Mouse (Mus musculus): Measurements from ENCODE around the gene Apol7e.
A peak's percentile ranks its signal among the peaks of the same experiment; 100 is the strongest.
"Not testable (repeated sequence)": the region's sequence is repeated elsewhere in the genome, so short reads cannot be mapped to it uniquely, and the experiment has no call there.

Apol7e gene

DNA sequence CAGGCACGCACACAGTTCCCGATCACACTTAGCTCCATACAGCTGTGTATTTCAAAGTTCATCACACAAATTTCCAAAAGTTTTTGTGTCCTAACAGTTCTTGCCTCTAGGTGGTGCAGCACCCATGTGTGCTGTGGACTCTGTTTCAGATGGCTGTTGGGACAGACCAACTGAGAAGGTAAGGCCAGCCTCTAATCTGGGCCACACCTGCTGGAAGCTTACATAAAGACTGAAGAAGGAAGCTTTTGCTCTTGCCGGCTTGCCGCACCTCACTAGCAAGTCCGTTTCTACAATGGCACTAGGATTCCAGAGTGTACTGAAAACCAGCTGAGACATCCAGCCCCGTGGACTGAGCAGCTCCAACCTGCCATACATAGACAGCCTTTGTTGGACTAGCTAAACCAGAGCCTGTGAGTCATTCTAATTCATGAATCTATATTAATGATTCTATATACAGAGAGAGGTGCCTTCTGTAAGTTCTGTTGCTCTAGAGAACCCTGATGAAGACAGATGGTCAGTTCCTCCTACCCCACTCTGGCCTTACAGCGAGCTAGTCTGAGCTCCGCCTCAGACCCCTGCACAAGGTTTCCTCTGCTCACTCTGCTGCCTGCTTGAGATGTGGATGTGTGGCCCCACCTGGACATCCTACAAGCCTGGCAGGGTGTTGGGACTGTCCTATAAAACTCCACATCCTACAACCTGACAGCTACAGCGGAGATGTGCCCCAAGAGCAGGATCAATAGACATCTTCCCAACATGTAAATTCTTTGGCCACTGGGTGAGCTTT lies 42.0 kb downstream of the Apol7e start:
- DNase-seq (ENCODE audit: low read depth): peak; percentile 62

DNA sequence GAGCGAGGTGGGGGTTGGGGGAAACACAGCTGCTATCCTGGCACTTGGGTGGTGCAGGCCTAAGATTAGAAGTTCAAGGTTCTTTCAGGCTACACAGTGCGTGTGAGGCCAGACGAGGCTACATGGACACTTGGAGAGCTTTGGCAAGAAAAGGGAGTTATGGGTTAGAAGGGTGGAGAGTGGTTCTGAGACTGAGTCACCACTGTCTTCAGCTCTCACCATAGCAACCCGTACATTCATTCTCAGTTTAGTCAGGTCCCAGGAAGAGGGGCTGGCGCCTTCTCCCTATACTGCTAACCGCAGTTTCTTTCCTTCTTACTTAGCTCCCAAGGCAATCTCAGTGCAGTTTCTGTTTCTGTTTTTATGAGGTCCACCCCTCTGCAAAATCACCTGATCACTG lies 42.9 kb downstream of the Apol7e start:
- not testable (repeated sequence) for DNase-seq (ENCODE audit: low read depth)

- DNase-seq (ENCODE audit: low read depth): no peak
These were observed 46.0 kb downstream of the Apol7e start for GRCm38 (mm10) chr15:77744632-77745031.

DNA sequence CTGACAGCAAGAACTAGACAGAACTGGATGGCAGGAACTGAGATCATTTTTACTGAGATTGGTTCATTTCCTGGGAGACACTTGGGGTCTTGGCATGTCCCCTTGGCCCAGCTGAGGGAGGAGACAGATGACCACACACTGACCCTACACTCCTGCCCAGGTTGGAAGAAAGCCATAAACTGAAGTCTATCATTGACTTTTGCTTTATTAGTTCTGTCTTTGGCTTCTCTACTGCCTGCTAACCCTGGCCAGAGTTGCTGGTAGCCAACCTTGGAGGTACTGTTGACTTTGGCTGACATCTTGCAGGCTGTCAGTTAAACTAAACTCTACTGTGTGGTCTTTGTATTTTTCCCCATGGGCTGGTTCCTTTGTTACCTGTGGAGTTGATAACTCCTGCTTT lies 46.4 kb downstream of the Apol7e start:
- DNase-seq (ENCODE audit: low read depth): no peak

GRCm38 (mm10) chr15:77746326-77746725 lies 47.7 kb downstream of the Apol7e start:
- no peak for DNase-seq (ENCODE audit: low read depth)

GRCm38 (mm10) chr15:77748414-77748813 lies 49.8 kb downstream of the Apol7e start:
- no peak for DNase-seq (ENCODE audit: low read depth)

DNA sequence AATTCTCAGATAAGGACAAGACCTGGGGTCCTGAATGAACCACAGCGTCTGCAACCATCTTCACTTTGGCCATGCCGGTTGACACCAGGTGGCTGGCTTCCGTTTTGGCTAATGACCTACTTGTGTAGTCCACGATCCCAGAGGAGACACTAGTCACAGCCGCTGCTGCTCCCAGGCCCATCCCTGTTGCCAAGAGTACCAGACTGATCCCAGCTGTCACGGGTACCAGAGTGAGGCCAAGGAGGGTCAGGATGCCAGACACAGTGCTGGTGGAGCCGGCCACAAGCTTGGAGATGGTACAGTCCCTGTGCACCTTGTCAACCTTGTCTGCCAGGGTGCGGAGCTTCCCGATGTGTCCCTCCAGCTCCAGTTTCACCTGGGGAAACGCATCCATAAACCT lies 51.1 kb downstream of the Apol7e start:
- DNase-seq (ENCODE audit: low read depth): no peak

GRCm38 (mm10) chr15:77750461-77750860 lies 51.8 kb downstream of the Apol7e start:
- DNase-seq (ENCODE audit: low read depth): peak; percentile 87

GRCm38 (mm10) chr15:77752443-77752842 lies 53.8 kb downstream of the Apol7e start:
- no peak for DNase-seq (ENCODE audit: low read depth)

DNA sequence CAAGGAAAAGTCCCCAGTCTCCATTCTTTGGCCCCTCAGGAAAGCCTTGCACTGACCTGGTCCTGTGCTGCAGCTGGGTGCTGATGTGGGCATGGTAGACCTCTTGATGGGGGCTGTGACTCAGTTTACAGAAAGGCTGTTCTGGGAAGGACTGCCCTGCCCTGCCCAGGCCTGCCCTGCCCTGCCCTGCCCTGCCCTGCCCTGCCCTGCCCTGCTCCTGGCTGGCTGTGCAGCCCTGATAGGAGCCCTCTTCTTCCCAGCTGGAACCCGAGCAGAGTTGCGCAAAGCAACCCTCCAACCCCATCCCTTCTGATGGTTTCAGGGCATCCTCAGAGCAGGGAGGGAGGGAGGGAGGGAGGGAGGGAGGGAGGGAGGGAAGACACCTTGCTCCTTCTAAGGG lies 56.5 kb downstream of the Apol7e start:
- no peak for DNase-seq (ENCODE audit: low read depth)

GRCm38 (mm10) chr15:77756081-77756480 lies 57.4 kb downstream of the Apol7e start:
- no peak for DNase-seq (ENCODE audit: low read depth)

GRCm38 (mm10) chr15:77756848-77757247 lies 58.2 kb downstream of the Apol7e start, which contains the start of gene Apol8:
Gene Apol8, minus strand, starts transcription at chr15:77757003.
- peak; percentile 89 for DNase-seq (ENCODE audit: low read depth)

GRCm38 (mm10) chr15:77757586-77758226 lies 59.0 kb downstream of the Apol7e start:
- DNase-seq (ENCODE audit: low read depth): peak; percentile 57

DNA sequence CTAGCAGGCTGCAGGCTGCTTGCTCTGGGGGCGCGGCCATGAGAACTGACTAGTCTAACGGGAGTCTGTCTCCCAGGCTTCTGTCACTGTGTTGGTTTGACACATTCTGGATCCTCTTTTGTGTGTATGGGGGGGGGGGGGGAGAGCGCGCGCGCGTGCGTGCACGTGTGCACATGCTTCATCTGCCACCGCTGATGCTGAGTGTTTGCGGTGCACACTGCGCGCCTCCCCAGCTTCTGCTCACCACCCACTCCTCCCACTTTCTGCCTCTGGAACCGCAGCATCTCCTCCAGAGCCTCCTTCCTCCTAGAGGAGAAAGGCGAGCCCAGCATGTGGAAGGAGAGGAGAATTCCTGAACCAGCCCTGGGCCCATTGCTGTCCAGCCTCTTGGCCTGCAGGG lies 61.4 kb downstream of the Apol7e start:
- DNase-seq (ENCODE audit: low read depth): no peak

DNA sequence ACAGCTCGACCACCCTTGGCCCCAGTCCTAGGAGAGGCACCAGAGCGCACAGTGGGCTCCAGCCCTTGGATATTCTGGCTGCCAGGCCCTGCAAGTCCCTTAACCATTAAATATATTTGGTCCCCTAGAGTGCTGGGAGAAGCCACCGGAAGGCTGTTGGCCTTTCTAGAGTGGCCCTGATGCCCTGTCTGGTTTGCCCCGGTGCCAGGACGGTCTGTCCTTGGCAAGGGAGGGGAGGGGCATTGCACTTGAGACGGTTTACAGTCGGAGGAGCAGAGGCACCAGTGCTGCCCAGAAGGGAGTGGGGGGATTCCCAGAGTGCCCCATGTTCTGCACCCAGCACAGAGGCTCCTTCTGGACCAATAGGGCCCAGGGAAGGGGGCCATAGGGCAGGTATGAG lies 62.4 kb downstream of the Apol7e start:
- no peak for DNase-seq (ENCODE audit: low read depth)

- DNase-seq (ENCODE audit: low read depth): peak; percentile 74
These were observed 63.1 kb downstream of the Apol7e start for GRCm38 (mm10) chr15:77761561-77762380.

GRCm38 (mm10) chr15:77763050-77763449 lies 64.4 kb downstream of the Apol7e start:
- DNase-seq (ENCODE audit: low read depth): no peak

DNA sequence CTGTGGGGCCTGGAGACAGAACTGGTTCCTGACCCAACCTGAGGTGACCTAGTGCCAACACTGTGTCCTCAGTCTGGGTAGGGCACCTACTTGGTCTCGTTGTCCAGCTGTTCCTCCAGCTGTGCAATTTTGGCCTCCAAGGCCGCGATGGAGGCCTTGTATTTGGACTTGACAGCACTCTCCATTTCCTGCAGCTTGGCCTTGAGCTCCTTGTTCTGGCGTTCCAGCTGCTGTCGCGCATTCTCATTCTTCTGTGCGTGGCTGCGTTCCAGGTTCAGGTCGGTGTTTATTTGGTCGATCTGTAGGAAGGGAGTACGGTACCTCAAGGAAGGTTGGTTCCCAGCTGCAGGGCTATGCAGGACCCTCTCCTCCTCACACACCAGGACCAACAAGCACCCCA lies 65.0 kb downstream of the Apol7e start:
- DNase-seq (ENCODE audit: low read depth): no peak

GRCm38 (mm10) chr15:77764391-77765006 lies 65.8 kb downstream of the Apol7e start:
- no peak for DNase-seq (ENCODE audit: low read depth)

DNA sequence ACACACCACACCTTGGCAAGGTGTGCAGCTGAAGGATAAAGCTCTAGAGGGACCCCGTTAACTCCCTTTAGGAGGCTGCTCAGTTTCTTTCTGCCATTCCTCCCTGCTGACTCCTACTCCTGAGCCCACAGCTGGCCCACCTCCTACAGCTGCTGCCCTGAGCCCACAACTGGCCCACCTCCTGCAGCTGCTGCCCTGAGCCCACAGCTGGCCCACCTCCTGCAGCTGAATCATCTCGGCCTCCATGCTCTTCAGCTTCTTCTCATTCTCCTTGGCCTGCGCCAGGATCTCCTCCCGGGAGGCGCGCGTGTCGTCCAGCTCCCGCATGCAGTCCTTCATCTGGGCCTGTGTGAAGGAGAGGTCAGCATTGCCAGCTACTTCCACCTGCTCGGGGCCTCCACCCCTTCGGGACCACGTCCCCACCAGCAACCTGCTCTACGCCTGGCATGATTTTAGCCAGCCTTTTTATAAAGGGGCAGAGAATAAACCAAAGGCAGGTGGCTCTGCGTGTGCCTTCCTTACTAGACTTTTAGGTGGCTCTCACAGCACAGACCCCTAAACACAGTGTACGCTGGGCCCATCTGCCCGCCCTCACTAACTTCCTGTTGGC lies 66.9 kb downstream of the Apol7e start:
- DNase-seq (ENCODE audit: low read depth): no peak

GRCm38 (mm10) chr15:77766981-77767380 lies 68.3 kb downstream of the Apol7e start:
- no peak for DNase-seq (ENCODE audit: low read depth)

Data from naive thymus-derived CD4-positive, alpha-beta T cell, adult 2 months (primary cell).